Mouse (Mus musculus): ENCODE data around the gene Rhog. TPM values are rescaled to one million over a fixed set of nuclear protein-coding genes. Genes with fewer than 3 reads are reported as not detected.

The Rhog gene
- polyA plus RNA-seq, 1 experiment: 62.6 TPM

DNA sequence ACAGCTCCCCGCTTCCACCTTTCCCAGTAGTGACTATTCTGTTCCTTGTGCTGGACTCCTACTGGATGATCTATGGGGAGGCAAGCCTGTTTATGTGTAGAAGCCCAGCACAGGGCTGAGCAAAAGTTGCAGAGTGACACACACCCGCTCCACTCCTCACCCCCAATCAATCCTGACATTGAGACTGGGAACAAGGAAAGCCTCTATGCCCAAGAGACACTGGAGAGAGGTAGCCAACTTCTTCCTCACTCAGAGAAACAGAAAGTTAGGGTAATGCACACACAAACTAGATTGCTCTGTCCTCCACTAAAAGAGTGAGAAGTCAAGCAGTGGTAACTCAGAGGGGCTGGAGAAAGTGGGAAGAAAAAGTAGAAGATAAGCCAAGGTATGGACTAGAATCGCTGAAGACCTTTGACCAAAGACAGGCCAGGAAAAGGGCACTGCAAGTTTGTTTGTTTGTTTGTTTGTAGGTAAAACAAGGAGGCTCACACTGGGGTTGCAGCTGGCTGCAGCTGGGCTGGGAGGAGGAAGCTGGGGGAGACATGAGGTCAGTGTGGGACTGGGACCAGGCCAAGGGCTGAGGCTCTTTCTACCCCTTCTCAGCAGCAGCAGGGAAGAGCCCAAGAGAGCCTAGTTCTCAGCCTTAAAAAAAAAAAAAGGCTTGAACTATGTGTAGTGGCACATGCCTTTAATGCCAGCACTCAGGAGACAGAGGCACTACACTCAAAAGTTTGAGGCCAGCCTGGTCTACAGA, 10.9 kb downstream of the Rhog start:
- no peaks in the 10 kb centered on the region for H3K27me3 ChIP-seq (ENCODE audit: control insufficient read depth, insufficient read depth, insufficient read length)
- no peak overlapping the region for H3K4me2 ChIP-seq (ENCODE audit: low read depth)
- H3K36me3 ChIP-seq (ENCODE audit: control insufficient read depth, insufficient read depth): peaks cover 6% of the 10 kb centered on the region
- H3K4me3 ChIP-seq: no peak overlapping the region
- no peak for TF ChIP-seq MAX (IDR thresholded peaks at IDR 0.05; ENCODE audit: low read depth)
- no peak for TF ChIP-seq POLR2AphosphoS2 (IDR thresholded peaks at IDR 0.05; ENCODE audit: insufficient read length, low read depth)
- no peak for TF ChIP-seq USF1 (IDR thresholded peaks at IDR 0.05; ENCODE audit: low read depth)
- TF ChIP-seq CEBPB (IDR thresholded peaks at IDR 0.05; ENCODE audit: insufficient read depth, poor library complexity, severe bottlenecking): no peak
- no peak for TF ChIP-seq MYOD1 (IDR thresholded peaks at IDR 0.05; ENCODE audit: control insufficient read depth in 1 of 3, insufficient read length in 2 of 3, low read depth in 2 of 3)
- TF ChIP-seq REST (IDR thresholded peaks at IDR 0.05; ENCODE audit: insufficient read depth, insufficient read length): no peak
- TF ChIP-seq SRF (IDR thresholded peaks at IDR 0.05; ENCODE audit: control insufficient read depth, insufficient read length, low read depth): no peak
- TF ChIP-seq TCF12 (IDR thresholded peaks at IDR 0.05; ENCODE audit: insufficient read depth, poor library complexity, severe bottlenecking): no peak
- no peak for TF ChIP-seq MYOG (IDR thresholded peaks at IDR 0.05; ENCODE audit: control insufficient read depth in 1 of 3, insufficient read depth in 1 of 3, insufficient read length in 2 of 3, low read depth in 2 of 3)
- TF ChIP-seq TCF3 (IDR thresholded peaks at IDR 0.05; ENCODE audit: insufficient read length, low read depth): no peak
- no peak for TF ChIP-seq POLR2A (IDR thresholded peaks at IDR 0.05; ENCODE audit: insufficient read length, low read depth)
- no peak for TF ChIP-seq E2F4 (IDR thresholded peaks at IDR 0.05; ENCODE audit: insufficient read depth)
- H3ac ChIP-seq (ENCODE audit: control insufficient read depth, insufficient read length): no peak overlapping the region
- H3K79me2 ChIP-seq (ENCODE audit: control insufficient read depth, insufficient read depth): peaks cover 81% of the 10 kb centered on the region

GRCm38 (mm10) chr7:102243870-102244269, 12.0 kb downstream of the Rhog start:
- Histone ChIP-seq H3K36me3 (ENCODE audit: control insufficient read depth, insufficient read depth) (peaks cover 6% of the 10 kb centered on the region), H3ac (ENCODE audit: control insufficient read depth, insufficient read length) (no peak overlapping the region), H3K4me3 (no peak overlapping the region), H3K4me2 (ENCODE audit: low read depth) (no peak overlapping the region), H3K27me3 (ENCODE audit: control insufficient read depth, insufficient read depth, insufficient read length) (no peaks in the 10 kb centered on the region), H3K79me2 (ENCODE audit: control insufficient read depth, insufficient read depth) (peaks cover 73% of the 10 kb centered on the region)
- TF ChIP-seq MYOD1 (IDR thresholded peaks at IDR 0.05; ENCODE audit: control insufficient read depth in 1 of 3, insufficient read length in 2 of 3, low read depth in 2 of 3) (no peak), MYOG (IDR thresholded peaks at IDR 0.05; ENCODE audit: control insufficient read depth in 1 of 3, insufficient read depth in 1 of 3, insufficient read length in 2 of 3, low read depth in 2 of 3) (no peak)

- Histone ChIP-seq H3K4me3 (no peak overlapping the region), H3ac (ENCODE audit: control insufficient read depth, insufficient read length) (no peak overlapping the region), H3K27me3 (ENCODE audit: control insufficient read depth, insufficient read depth, insufficient read length) (no peaks in the 10 kb centered on the region), H3K36me3 (ENCODE audit: control insufficient read depth, insufficient read depth) (peaks cover 6% of the 10 kb centered on the region), H3K79me2 (ENCODE audit: control insufficient read depth, insufficient read depth) (peaks cover 64% of the 10 kb centered on the region), H3K4me2 (ENCODE audit: low read depth) (no peak overlapping the region)
- TF ChIP-seq TCF12 (IDR thresholded peaks at IDR 0.05; ENCODE audit: insufficient read depth, poor library complexity, severe bottlenecking) (no peak), REST (IDR thresholded peaks at IDR 0.05; ENCODE audit: insufficient read depth, insufficient read length) (no peak), POLR2A (IDR thresholded peaks at IDR 0.05; ENCODE audit: insufficient read length, low read depth) (no peak)
These were observed 12.9 kb downstream of the Rhog start for GRCm38 (mm10) chr7:102242917-102243316.

DNA sequence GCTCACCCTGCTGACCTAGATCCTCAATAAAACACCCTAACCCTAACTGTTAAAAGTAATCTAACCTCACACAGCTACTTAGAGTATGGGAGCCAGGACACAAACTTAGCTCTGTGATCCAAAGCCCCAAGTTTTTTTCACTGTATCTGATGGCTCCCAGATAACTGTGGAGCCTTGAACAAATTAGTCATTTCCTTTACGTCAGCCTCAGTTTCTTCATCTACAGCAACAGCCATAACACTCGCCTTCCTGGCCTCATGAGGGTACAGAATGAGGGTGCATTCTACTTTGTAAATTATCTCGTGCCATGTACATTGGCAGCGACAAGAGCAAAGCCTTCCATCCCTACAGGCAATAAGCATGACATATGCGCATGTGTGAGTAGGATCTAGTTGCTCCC, 13.5 kb downstream of the Rhog start:
- H3K4me3 ChIP-seq: no peak overlapping the region
- H3ac ChIP-seq (ENCODE audit: control insufficient read depth, insufficient read length): no peak overlapping the region
- no peak overlapping the region for H3K4me2 ChIP-seq (ENCODE audit: low read depth)
- no peaks in the 10 kb centered on the region for H3K27me3 ChIP-seq (ENCODE audit: control insufficient read depth, insufficient read depth, insufficient read length)
- TF ChIP-seq MYOG (IDR thresholded peaks at IDR 0.05; ENCODE audit: control insufficient read depth in 1 of 3, insufficient read depth in 1 of 3, insufficient read length in 2 of 3, low read depth in 2 of 3) (no peak), TCF12 (IDR thresholded peaks at IDR 0.05; ENCODE audit: insufficient read depth, poor library complexity, severe bottlenecking) (no peak), MAX (IDR thresholded peaks at IDR 0.05; ENCODE audit: low read depth) (no peak), USF1 (IDR thresholded peaks at IDR 0.05; ENCODE audit: low read depth) (no peak), MYOD1 (IDR thresholded peaks at IDR 0.05; ENCODE audit: control insufficient read depth in 1 of 3, insufficient read length in 2 of 3, low read depth in 2 of 3) (no peak)
- H3K79me2 ChIP-seq (ENCODE audit: control insufficient read depth, insufficient read depth): peaks cover 58% of the 10 kb centered on the region
- H3K36me3 ChIP-seq (ENCODE audit: control insufficient read depth, insufficient read depth): peaks cover 7% of the 10 kb centered on the region

DNA sequence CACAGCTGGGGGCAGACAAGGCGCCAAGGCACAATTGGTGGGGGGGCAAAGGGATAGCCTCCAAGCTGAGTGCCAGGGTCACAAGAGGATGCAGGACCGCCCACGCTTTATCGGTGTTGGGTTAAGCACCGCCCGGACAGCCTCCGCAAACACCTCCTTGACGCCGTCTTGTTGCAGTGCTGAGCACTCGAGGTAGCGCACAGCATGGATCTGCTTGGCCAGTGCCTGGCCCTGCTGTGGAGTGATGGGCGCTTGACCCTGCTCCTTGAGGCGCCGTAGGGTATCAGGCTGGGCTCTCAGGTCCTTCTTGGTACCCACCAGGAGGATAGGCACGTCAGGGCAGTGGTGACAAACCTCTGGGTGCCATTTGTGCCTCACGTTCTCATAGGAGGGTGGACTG, 16.3 kb downstream of the Rhog start:
- Histone ChIP-seq H3K4me2 (ENCODE audit: low read depth) (no peak overlapping the region), H3K4me3 (no peak overlapping the region), H3K36me3 (ENCODE audit: control insufficient read depth, insufficient read depth) (peaks cover 10% of the 10 kb centered on the region), H3ac (ENCODE audit: control insufficient read depth, insufficient read length) (no peak overlapping the region), H3K27me3 (ENCODE audit: control insufficient read depth, insufficient read depth, insufficient read length) (no peaks in the 10 kb centered on the region), H3K79me2 (ENCODE audit: control insufficient read depth, insufficient read depth) (peaks cover 31% of the 10 kb centered on the region)
- no peak for TF ChIP-seq TCF12 (IDR thresholded peaks at IDR 0.05; ENCODE audit: insufficient read depth, poor library complexity, severe bottlenecking)
- TF ChIP-seq POLR2AphosphoS2 (IDR thresholded peaks at IDR 0.05; ENCODE audit: insufficient read length, low read depth): no peak
- no peak for TF ChIP-seq CEBPB (IDR thresholded peaks at IDR 0.05; ENCODE audit: insufficient read depth, poor library complexity, severe bottlenecking)
- no peak for TF ChIP-seq MYOG (IDR thresholded peaks at IDR 0.05; ENCODE audit: control insufficient read depth in 1 of 3, insufficient read depth in 1 of 3, insufficient read length in 2 of 3, low read depth in 2 of 3)
- TF ChIP-seq MAX (IDR thresholded peaks at IDR 0.05; ENCODE audit: low read depth): no peak
- TF ChIP-seq MYOD1 (IDR thresholded peaks at IDR 0.05; ENCODE audit: control insufficient read depth in 1 of 3, insufficient read length in 2 of 3, low read depth in 2 of 3): no peak
- TF ChIP-seq REST (IDR thresholded peaks at IDR 0.05; ENCODE audit: insufficient read depth, insufficient read length): no peak
- TF ChIP-seq E2F4 (IDR thresholded peaks at IDR 0.05; ENCODE audit: insufficient read depth): no peak
- TF ChIP-seq TCF3 (IDR thresholded peaks at IDR 0.05; ENCODE audit: insufficient read length, low read depth): no peak

All from myocyte (in vitro differentiated cells).